Comparison of ENCODE assay signal across 8 mouse cellular contexts in the genomic region with DNA sequence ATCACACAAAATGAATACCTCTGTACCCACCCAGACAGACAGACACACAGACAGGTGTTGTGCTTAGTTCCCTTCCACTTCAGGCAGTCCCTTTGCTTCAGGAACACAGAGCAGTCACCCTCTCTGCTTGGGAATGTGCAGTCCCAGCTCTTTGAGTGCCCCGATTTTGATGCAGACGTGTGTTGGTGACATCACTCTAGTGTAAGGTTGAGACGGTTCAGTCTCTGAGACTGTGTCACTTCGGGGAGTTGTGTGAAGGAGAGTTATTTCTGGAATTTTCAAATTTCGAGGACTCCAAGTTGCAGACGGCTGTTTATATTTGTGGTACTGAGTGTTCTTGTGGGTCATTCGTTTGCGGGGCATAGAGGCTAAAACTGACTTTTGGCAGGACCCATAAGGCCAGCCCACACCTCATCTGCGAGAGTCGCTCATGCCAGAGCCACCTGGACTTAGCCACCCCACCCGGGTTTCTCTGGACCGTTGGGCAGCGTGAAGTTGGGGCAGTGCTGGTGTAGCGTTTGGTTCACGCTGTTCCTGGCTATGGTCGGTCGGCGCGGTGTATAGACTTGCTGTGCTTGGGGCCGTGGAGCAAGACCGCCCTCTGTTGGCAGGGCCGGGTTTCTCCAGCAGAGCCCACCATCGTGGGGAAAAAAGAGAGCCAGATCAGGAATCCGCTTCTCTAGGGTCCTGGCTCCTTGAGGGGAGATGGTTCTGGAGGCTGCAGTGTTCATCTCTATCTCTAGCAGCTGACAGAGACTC. TPM values are rescaled to one million over a fixed set of nuclear protein-coding genes. Genes with fewer than 3 reads are reported as not detected.
DNase-seq lines count a peak whose midpoint lies in the region; ATAC-seq and TF ChIP-seq lines count a peak whose summit lies in the region.

No protein-coding gene starts in this region.

- H3K36me3 ChIP-seq in forebrain, embryonic 15.5 days: no peaks in the 10 kb centered on the region
- H3K36me3 ChIP-seq in lung, embryonic 14.5 days (ENCODE audit: insufficient read depth): no peaks in the 10 kb centered on the region
- no peaks in the 10 kb centered on the region for H3K36me3 ChIP-seq in thymus, adult 2 months (ENCODE audit: control insufficient read depth, insufficient read depth, low read length)

- peak; percentile 98 for TF ChIP-seq CTCF in lung, embryonic 14.5 days (IDR thresholded peaks at IDR 0.05; ENCODE audit: low read depth)
- peak; percentile 97 for TF ChIP-seq CTCF in thymus, adult 2 months (IDR thresholded peaks at IDR 0.05; ENCODE audit: borderline replicate concordance, control insufficient read depth, extremely low read depth, insufficient read depth, low read length, poor library complexity)

- no peak overlapping the region for H3K4me2 ChIP-seq in forebrain, embryonic 15.5 days (replicated peaks)
- H3K4me2 ChIP-seq in lung, embryonic 14.5 days: peak overlapping the region; percentile 50

- peak; percentile 53 for ATAC-seq in forebrain, embryonic 15.5 days (replicated peaks)
- ATAC-seq in lung, embryonic 14.5 days (ENCODE audit: insufficient read depth): peak; percentile 90

- no peak overlapping the region for H3K27ac ChIP-seq in forebrain, embryonic 15.5 days (replicated peaks)
- H3K27ac ChIP-seq in lung, embryonic 14.5 days (ENCODE audit: low read depth): no peak overlapping the region
- no peak overlapping the region for H3K27ac ChIP-seq in thymus, adult 2 months (ENCODE audit: control insufficient read depth, insufficient read depth, low read length)

- no peaks in the 10 kb centered on the region for H3K9me3 ChIP-seq in forebrain, embryonic 15.5 days
- no peaks in the 10 kb centered on the region for H3K9me3 ChIP-seq in lung, embryonic 14.5 days (ENCODE audit: low read depth, low read length)

- TF ChIP-seq POLR2A in thymus, adult 2 months (IDR thresholded peaks at IDR 0.05; ENCODE audit: control insufficient read depth, extremely low read depth, insufficient read depth, low read length, poor library complexity): no peak

- 0 out of 2 replicates have a peak, but pooled peaks cover 4% of the 10 kb centered on the region for H3K4me1 ChIP-seq in forebrain, embryonic 15.5 days
- H3K4me1 ChIP-seq in lung, embryonic 14.5 days (ENCODE audit: insufficient read depth): 0 out of 2 replicates have a peak, but pooled peaks cover 3% of the 10 kb centered on the region
- no peaks in the 10 kb centered on the region for H3K4me1 ChIP-seq in thymus, adult 2 months (replicated peaks; ENCODE audit: control insufficient read depth, insufficient read depth, low read length)

- WGBS in forebrain, embryonic 15.5 days: 19% methylated on average over 24 of the region's 24 CpGs
- WGBS in large intestine, adult 2 months: 17% methylated on average over 24 of the region's 24 CpGs
- WGBS in lung, embryonic 14.5 days: 13% methylated on average over 24 of the region's 24 CpGs
- WGBS in thymus, adult 2 months: 21% methylated on average over 24 of the region's 24 CpGs

- peak; percentile 88 for DNase-seq in ES-CJ7 (ENCODE audit: low read depth, low spot score)
- peak; percentile 53 for DNase-seq in c-Kit-positive CD71-positive TER-119-positive erythroid progenitor cells, embryonic 14.5 days (ENCODE audit: low spot score)
- peak; percentile 49 for DNase-seq in heart, postnatal 25 days (ENCODE audit: low spot score)
- DNase-seq in large intestine, adult 2 months (ENCODE audit: low read depth, low spot score): peak; percentile 22
- peak; percentile 88 for DNase-seq in lung, embryonic 14.5 days
- DNase-seq in ovary, adult 18-20 months (ENCODE audit: low spot score): peak; percentile 48
- peak; percentile 80 for DNase-seq in thymus, adult 2 months

- H3K27me3 ChIP-seq in forebrain, embryonic 15.5 days: no peaks in the 10 kb centered on the region
- no peaks in the 10 kb centered on the region for H3K27me3 ChIP-seq in lung, embryonic 14.5 days (ENCODE audit: insufficient read depth, low read length)
- no peaks in the 10 kb centered on the region; the same call in 1 of the 2 replicates for H3K27me3 ChIP-seq in thymus, adult 2 months (ENCODE audit: control insufficient read depth, insufficient read depth, low read length)

- intact Hi-C loops in heart, postnatal 25 days (cut with DNase I): loop anchor here (1.0 to 5.0 kb wide), 4 partner anchors 29 to 170 kb away; no protein-coding TSS in a partner anchor

- no peak overlapping the region for H3K9ac ChIP-seq in forebrain, embryonic 15.5 days (replicated peaks)
- H3K9ac ChIP-seq in lung, embryonic 14.5 days: 0 out of 2 replicates have a peak overlapping the region, but pooled peaks have one; percentile 6

- no peak overlapping the region for H3K4me3 ChIP-seq in forebrain, embryonic 15.5 days
- H3K4me3 ChIP-seq in lung, embryonic 14.5 days (ENCODE audit: low read depth, low read length): no peak overlapping the region
- H3K4me3 ChIP-seq in thymus, adult 2 months (ENCODE audit: control insufficient read depth, insufficient read depth, low read length): no peak overlapping the region

RNA-seq across cellular contexts. Expression of a gene that starts 30.6 kb away (rescaled TPM):
- 80.2 and 80.9 TPM in 2 replicates for polyA plus RNA-seq in forebrain, embryonic 15.5 days (2015; fragmentation: Nextera tagmentation; extraction: Ambion mirVana)
- 1 to 10 TPM; 7.4 to 8.4 TPM for total RNA-seq in heart, postnatal 25 days (2021)
- 31.6 and 34.8 TPM in 2 replicates for polyA plus RNA-seq in large intestine, adult 2 months (2012; rRNA removed)
- 46.2 and 48.0 TPM in 2 replicates for polyA plus RNA-seq in lung, embryonic 14.5 days (2014; fragmentation: Nextera tagmentation; extraction: Ambion mirVana)
- 20.0 and 22.6 TPM in 2 replicates for polyA plus RNA-seq in thymus, adult 2 months (2012; rRNA removed)

RNA-seq across cellular contexts. Expression of a gene that starts 35.0 kb away (rescaled TPM):
- polyA plus RNA-seq in forebrain, embryonic 15.5 days (2015; fragmentation: Nextera tagmentation; extraction: Ambion mirVana): 9.0 and 10.4 TPM in 2 replicates
- total RNA-seq in heart, postnatal 25 days (2021): 1 to 10 TPM; 2.3 to 2.8 TPM
- polyA plus RNA-seq in large intestine, adult 2 months (2012; rRNA removed): 2.4 and 5.3 TPM in 2 replicates
- 1.0 TPM in 2 replicates for polyA plus RNA-seq in lung, embryonic 14.5 days (2014; fragmentation: Nextera tagmentation; extraction: Ambion mirVana)
- 1.6 and 2.4 TPM in 2 replicates for polyA plus RNA-seq in thymus, adult 2 months (2012; rRNA removed)

RNA-seq across cellular contexts. Expression of a gene that starts 48.4 kb away (rescaled TPM):
- 12.1 and 15.1 TPM in 2 replicates for polyA plus RNA-seq in forebrain, embryonic 15.5 days (2015; fragmentation: Nextera tagmentation; extraction: Ambion mirVana)
- 10 to 100 TPM; 49.2 to 56.9 TPM for total RNA-seq in heart, postnatal 25 days (2021)
- polyA plus RNA-seq in large intestine, adult 2 months (2012; rRNA removed): 44.6 and 52.7 TPM in 2 replicates
- 13.6 and 14.7 TPM in 2 replicates for polyA plus RNA-seq in lung, embryonic 14.5 days (2014; fragmentation: Nextera tagmentation; extraction: Ambion mirVana)
- 36.5 and 41.6 TPM in 2 replicates for polyA plus RNA-seq in thymus, adult 2 months (2012; rRNA removed)

RNA-seq across cellular contexts. Expression of a gene that starts 54.9 kb away (rescaled TPM):
- polyA plus RNA-seq in forebrain, embryonic 15.5 days (2015; fragmentation: Nextera tagmentation; extraction: Ambion mirVana): 39.4 and 41.5 TPM in 2 replicates
- 10 to 100 TPM; 13.5 to 18.0 TPM for total RNA-seq in heart, postnatal 25 days (2021)
- polyA plus RNA-seq in large intestine, adult 2 months (2012; rRNA removed): 30.8 and 39.3 TPM in 2 replicates
- polyA plus RNA-seq in lung, embryonic 14.5 days (2014; fragmentation: Nextera tagmentation; extraction: Ambion mirVana): 54.0 and 56.8 TPM in 2 replicates
- polyA plus RNA-seq in thymus, adult 2 months (2012; rRNA removed): 82.3 and 133 TPM in 2 replicates

Comparison
In these comparisons a context has a peak if more than half of its experiments do, and no peak if none do; other contexts are left out.
1. DNase-seq: peak in every context shown above with its lines; median percentile 88 in ES-CJ7; 88 in lung, embryonic 14.5 days; 80 in thymus, adult 2 months; 53 in c-Kit-positive CD71-positive TER-119-positive erythroid progenitor cells, embryonic 14.5 days; 49 in heart, postnatal 25 days; 48 in ovary, adult 18-20 months; 22 in large intestine, adult 2 months.